Mouse (Mus musculus) frontal cortex, adult (tissue): Measurements from ENCODE around the gene Lrrc47.
A peak's percentile ranks its signal among the peaks of the same experiment; 100 is the strongest.

Experiments
- ATAC-seq: cut with Nextera tagmentation; 2 replicates; pipeline ENCODE4 v1.9.2; 2017; ENCODE audit warnings: mild to moderate bottlenecking, moderate library complexity, mixed read lengths; ENCODE audit not compliant: low TSS enrichment

Lrrc47 gene

GRCm38 (mm10) chr4:154023754-154024601, 12.4 kb downstream of the Lrrc47 start:
- peak; percentile 21; the same call in 1 of the 2 replicates for ATAC-seq

- ATAC-seq, result peak; percentile 51
Measured at GRCm38 (mm10) chr4:154024729-154025521, 13.4 kb downstream of the Lrrc47 start.

GRCm38 (mm10) chr4:154025641-154026440, 14.3 kb downstream of the Lrrc47 start, which contains the start of gene Smim1:
Gene Smim1, minus strand, starts transcription at chr4:154026230.
- ATAC-seq, result peak; percentile 39; the same call in 1 of the 2 replicates

- ATAC-seq, result no peak
Measured at GRCm38 (mm10) chr4:154026441-154026761, 14.9 kb downstream of the Lrrc47 start.

- no peak for ATAC-seq
Measured at GRCm38 (mm10) chr4:154028066-154028465, 16.5 kb downstream of the Lrrc47 start.

GRCm38 (mm10) chr4:154028646-154029045, 17.1 kb downstream of the Lrrc47 start:
- ATAC-seq, result no peak

- no peak for ATAC-seq
Measured at GRCm38 (mm10) chr4:154037123-154037522, 25.6 kb downstream of the Lrrc47 start.

GRCm38 (mm10) chr4:154042577-154042976, 31.0 kb downstream of the Lrrc47 start, which contains the start of gene Ccdc27:
Gene Ccdc27, minus strand, starts transcription at chr4:154042677.
- no peak for ATAC-seq

- no peak for ATAC-seq
Measured at GRCm38 (mm10) chr4:154045837-154046236, 34.3 kb downstream of the Lrrc47 start.

- ATAC-seq, result peak; percentile 69; the same call in 1 of the 2 replicates
Measured at GRCm38 (mm10) chr4:154051401-154051800, 39.9 kb downstream of the Lrrc47 start.

- ATAC-seq, result no peak
Measured at GRCm38 (mm10) chr4:154053065-154053464, 41.5 kb downstream of the Lrrc47 start.

- no peak for ATAC-seq
Measured at GRCm38 (mm10) chr4:154055482-154055881, 44.0 kb downstream of the Lrrc47 start.

GRCm38 (mm10) chr4:154056046-154056445, 44.5 kb downstream of the Lrrc47 start:
- ATAC-seq, result no peak

GRCm38 (mm10) chr4:154056661-154057060, 45.1 kb downstream of the Lrrc47 start:
- no peak for ATAC-seq

GRCm38 (mm10) chr4:154057696-154058095, 46.2 kb downstream of the Lrrc47 start:
- ATAC-seq, result no peak

- peak; percentile 89 for ATAC-seq
Measured at GRCm38 (mm10) chr4:154064827-154065773, 53.6 kb downstream of the Lrrc47 start.

GRCm38 (mm10) chr4:154070896-154071295, 59.4 kb downstream of the Lrrc47 start:
- no peak for ATAC-seq
